Mouse (Mus musculus): ENCODE measurements around the gene Bcl2.
"Not testable (repeated sequence)": the region's sequence is repeated elsewhere in the genome, so short reads cannot be mapped to it uniquely, and the experiment has no call there.

Gene Bcl2

DNA sequence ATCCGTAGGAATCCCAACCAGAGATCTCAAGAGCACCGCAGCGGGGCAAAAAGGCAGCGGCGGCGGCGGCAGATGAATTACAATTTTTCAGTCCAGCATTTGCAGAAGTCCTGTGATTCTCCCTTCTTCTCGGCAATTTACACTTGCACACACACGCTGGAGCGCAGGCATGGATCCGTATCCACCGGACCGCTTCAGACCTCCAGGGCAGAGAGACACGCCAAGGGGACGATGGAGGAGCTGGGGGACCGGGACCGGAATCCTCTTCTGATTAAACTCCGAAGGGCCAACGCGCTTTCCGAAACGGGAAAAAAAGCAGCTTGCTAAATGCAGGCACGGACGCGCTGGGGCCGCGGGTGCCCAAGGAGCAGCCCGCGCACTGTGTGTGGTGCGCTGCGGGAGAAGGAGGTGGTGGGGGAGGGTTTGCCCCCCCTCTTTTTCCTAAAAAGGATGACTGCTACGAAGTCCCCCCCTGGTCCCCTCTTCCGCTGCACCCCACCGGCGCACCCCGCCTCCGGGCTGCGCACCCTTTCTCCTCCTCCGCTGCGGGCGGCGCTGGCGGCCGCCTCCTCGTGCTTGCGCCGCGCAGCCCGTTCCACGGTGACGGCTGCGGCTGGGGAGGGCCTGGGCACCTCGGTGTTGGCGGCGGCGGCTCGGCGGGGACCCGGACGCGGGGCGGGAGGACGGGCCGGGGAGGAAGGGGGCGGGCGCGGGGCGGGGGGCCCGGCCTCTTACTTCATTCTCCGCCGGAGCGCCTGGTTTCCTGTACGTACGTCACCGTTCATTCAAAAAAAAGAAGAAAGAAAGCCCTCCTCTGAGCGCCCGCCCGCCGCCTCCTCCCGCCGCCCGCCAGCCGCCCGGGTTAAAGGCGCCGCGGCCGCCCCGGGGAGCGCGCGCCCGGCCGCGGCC, at the start of gene Bcl2:
Gene Bcl2 (minus strand): TSS at position 654 of the 909 bp plus-strand sequence.
- peak; percentile 80 for DNase-seq (ENCODE audit: extremely low spot score)

DNA sequence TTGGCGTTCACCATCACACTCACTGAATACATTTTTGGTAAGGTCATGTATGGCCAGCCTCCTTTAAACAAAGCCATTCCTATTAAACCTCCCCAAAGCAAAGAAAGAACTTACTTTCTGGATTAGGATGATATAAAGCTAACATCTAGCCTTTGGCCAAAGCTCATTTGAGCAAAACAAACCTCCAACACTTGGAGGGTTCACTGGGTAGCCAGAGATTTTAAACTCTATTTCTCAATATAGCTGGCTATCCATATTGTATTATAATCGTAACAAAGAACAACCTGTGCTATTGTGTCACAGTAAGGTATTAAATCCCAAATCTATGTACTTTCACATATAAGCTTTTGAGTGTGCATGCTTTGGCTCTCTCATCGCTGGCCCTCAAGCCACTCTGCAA, 46.7 kb upstream of the Bcl2 start:
- no peak for DNase-seq (ENCODE audit: extremely low spot score)

DNA sequence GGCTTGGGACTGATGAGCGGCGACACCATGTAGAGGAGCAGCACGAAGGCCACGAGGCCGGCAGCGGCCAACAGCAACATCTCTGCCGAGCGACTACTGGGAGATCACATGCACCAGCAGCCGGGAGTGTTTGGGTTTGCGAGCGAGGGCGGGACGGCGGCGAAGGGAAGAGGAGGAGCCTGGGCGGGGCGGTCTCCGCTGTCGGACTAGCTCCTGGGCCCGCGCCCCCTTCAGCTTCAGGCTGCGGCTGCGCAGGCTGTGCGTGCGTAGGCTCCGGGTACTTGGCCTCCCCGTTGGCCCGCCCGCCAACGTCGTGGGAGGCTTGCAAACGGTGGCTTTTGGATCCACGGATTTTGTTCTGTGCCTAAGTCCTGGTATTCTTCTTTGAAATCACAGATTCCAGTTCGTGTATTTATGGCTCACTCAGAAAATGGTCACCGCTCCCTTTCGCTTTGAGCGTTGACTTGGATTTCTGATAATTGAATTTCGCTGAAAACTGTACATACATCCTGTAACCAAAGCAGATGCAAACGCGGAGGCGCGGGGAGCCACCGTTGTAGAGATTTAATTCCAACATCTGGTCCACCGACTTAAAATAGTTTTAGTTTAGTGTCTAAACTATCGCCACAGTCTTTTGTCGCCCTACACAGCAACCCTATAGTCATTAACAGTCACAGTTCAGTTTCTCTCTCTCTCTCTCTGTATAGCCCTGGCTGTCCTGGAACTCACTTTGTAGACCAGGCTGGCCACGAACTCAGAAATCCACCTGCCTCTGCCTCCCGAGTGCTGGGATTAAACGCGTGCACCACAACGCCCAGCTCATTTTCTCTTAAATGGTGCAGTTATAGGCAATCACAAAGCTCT, 45.7 kb upstream of the Bcl2 start, which contains the start of gene Kdsr:
Gene Kdsr (minus strand): TSS at position 156 of the 864 bp plus-strand sequence.
- DNase-seq (ENCODE audit: extremely low spot score) = peak; percentile 94

DNA sequence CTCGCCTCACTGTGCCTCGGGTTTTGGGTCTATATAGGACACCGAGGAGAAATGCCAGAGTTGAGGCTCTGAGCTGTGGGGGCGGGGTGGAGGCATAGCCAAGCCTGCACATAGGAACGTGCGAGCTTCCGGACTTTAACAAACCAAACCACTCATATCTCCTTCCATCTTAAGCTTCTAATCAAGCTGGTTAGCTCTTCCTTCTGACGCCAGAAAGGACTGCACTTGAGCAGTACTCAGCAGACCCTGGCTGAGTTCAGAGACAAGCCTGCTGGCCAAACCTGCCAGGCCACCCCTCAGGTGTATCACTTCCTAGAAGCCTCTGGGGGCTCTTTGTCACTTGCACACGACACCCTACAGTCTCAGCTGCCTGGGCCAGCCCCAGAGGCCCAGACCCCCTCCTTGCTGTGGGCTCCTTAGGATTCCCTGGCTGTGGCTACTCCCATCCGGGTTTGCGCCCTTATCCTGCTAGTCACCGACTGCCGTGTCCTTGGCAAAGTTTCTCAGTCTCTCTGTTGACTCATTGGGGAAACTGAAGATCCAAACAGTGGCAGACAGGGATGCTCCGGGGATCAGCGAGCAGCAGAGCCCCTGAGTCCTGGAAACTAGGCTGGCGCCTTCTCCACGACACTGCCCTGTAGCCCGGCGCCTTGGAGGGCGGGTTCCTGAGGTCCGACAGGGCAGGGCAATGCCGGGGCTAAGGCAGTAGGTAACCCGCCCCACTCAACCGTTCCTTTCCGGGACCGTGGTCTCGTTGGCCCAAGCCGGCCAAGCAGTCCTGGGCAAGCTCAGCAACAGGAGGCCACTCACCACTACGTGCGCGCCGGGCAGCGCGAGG, 44.9 kb upstream of the Bcl2 start:
- peak; percentile 22 for DNase-seq (ENCODE audit: extremely low spot score)

DNA sequence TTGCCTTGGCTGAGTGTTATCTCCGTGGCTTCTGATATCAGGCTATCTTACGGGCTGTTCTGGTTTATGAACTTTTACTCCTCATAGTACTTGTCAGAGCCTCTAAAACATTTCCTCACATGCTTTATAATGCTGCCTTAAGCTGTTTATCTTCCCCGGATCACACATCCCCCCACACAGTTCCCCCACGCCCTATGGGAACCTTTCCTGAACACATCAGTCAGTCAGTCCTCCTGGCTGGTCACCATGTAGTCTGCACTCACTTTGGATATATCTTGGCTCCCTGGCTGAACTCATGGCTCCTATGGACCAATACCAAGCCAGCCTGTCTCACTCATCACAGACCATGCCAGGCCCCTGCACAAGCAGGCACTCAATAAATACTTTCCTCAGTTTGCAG, 42.6 kb upstream of the Bcl2 start:
- DNase-seq (ENCODE audit: extremely low spot score) = no peak

DNA sequence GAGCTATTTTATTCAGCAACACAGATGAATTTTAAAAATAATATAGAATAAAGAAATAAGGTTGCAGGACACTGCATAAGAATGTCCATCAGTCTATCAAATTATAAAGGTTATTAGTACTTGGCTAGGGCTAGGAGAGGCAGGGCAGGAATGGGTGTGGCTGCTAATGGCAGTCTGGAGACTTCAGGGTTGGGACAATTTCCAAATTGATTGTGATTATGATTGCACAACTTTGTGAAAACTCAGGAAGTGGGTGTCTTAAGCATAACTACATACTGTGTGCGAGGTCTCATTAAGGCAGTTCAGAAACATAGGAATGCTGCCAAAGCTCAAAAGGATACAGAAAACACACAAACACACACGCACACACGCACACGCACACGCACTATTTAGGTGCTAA, 37.9 kb upstream of the Bcl2 start:
- no peak for DNase-seq (ENCODE audit: extremely low spot score)

DNA sequence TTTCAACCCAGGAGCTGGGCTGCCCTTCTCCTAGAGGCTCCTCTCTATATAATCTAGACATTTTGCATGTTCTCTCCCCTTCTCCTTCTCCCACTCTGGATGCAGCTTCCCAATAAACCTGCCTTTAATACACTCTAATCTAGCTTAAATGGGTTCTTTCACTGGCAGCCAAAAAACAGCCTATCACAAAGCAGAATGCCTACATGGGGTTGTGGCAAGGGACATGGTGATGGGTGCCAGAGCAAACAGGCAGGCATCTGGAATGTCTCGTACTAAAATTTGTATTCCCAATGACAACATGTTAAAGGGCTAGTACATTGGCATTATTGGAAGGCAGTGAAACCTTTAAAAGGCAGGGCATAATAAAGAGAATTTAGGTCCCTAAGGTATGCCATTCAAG, 36.6 kb upstream of the Bcl2 start:
- DNase-seq (ENCODE audit: extremely low spot score) = no peak

DNA sequence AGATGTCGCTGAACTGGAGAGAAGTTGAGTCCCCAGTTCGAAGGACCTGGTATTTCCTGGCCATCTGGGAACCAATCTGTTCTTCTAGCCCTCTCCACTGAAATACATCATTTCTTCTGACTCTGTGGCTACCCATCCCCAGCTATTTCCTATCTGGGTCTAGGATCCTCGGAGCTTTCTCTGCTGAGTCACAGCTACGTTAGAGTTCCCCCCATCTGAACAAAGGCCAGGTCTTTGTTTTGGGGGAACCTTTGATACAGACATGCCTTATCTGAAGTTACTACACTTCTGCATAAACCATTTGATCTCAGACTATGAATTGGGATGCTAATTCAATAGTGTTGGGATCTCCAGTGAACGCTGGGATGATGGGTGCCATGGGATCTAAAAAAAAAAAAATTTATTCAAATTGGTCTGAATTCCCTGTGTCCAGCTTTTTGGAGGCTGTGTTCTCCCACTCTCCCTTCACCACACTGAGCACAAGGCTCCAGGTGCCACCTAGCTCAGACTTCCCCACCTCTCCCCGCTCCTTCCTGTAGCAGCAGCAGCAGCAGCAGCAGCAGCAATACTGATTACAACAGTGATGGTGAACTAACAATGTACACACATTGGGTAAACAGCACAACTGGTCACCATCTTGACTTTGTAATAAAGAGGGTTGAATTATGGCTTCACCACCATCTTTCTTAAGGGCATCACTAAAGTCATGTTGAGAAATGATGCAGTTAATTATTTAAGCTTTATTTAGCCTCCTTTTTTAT, 34.7 kb upstream of the Bcl2 start:
- no peak for DNase-seq (ENCODE audit: extremely low spot score)

DNA sequence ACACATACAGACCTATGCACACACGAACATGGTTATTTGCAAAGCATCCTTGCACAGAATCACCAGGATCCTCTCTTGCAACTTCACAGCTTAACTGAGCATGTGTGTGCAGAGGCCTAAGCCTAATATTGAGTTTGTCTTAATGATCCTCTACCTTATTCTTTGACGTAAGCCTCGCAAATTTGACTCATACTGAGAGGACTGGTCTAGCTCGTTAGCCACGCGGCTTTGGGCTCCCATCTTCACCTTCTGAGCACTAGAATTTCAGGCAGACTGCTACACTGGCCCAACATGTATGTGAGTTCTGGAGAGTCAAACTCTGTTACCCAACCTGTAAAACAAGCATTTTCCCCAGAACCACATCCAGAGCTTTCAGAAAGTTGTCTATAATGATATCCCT, 28.9 kb upstream of the Bcl2 start:
- DNase-seq (ENCODE audit: extremely low spot score) = no peak

DNA sequence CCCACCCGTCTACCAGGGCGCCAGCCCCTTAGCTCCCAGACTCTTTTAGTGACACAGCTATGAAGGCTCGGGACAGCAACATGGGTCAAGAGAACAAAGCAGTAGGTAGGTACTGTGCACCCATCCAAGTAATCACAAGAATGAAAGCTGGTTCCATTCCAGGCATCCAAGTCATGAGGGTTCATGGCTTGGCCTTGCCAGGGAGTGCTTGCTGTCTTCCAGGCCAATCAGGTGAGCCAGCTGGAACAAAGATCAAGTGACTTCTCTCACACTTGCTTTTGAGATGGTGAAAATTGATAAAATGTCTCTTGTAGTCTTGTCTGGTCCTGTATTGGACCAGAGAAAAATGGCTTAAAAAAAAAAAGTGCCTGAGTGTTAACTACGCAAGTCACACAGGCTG, 26.7 kb upstream of the Bcl2 start:
- DNase-seq (ENCODE audit: extremely low spot score) = no peak

DNA sequence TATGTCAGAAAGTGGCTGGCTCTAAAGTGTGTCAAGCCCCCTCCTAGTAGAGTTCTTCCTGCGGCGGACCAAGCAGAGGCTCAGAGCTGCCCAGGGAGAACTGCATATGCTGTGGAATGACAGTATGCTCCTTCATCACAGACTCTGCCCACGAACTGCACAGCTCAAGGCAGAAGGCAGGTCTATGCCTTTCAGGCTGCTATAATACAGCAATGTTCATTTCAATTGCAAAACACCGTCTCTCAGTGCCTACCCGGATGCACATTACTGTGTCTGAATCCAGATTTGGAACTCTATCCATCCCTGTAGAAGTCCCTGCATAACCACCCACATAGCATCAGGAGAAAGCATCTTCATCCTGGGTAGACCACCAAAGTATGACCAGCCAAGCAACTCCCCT, 25.7 kb upstream of the Bcl2 start:
- DNase-seq (ENCODE audit: extremely low spot score) = no peak

DNA sequence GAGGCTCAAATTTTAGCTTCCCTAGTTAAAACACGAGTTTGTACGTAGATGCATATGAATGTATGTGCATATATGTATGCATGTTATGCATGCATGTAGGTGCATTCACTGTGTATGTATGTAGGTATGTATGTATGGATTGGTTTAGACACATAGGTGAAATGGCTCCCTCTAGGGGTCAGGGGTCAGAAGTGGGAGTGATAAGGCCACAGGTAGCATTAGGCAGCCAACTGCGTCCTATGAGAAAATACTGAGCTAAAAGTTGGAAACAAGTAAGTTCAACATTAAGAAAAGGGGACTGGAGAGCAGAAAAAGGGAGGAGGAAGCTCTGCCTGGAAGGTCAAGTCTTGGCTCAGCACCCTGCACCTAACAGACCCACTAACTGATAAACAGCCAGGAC, 24.0 kb upstream of the Bcl2 start:
- no peak for DNase-seq (ENCODE audit: extremely low spot score)

DNA sequence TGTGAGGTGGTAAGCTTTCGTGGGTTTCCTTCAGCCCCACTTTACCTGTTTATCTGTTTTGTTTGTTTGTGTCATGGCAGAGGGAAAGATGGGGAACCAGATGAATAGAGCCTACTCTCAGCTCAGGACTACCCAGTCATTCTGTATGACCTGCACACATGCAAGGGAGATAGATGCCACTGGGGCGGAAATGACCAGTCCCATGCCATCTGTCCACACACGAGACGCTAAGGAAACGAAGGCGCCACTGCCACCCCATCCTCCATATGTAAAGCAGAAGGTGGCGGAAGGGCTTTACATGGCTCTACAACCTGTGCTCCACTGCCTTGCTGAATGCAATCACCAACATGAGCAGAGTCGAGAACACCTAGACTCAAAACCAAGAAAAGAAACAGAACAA, 22.1 kb upstream of the Bcl2 start:
- no peak for DNase-seq (ENCODE audit: extremely low spot score)

DNA sequence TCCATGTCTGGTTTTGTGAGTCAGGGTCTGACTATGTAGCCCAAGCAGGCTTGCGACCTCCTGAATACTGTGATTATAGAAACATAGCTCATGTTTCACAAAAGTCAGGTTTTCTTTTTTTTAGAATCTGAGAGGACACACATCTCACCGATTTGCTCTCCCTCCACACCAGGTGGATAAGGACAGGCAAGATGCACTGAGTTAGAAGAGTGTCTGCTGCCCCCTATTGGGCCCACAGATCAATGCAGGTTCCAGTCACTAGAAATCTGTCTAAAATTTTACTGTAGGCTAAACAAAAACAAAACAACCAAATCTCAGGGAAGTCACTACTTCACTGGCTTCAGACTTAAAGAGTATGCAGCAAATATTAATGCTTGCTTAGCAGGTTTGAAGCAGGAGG, 21.5 kb upstream of the Bcl2 start:
- DNase-seq (ENCODE audit: extremely low spot score) = peak; percentile 35

DNA sequence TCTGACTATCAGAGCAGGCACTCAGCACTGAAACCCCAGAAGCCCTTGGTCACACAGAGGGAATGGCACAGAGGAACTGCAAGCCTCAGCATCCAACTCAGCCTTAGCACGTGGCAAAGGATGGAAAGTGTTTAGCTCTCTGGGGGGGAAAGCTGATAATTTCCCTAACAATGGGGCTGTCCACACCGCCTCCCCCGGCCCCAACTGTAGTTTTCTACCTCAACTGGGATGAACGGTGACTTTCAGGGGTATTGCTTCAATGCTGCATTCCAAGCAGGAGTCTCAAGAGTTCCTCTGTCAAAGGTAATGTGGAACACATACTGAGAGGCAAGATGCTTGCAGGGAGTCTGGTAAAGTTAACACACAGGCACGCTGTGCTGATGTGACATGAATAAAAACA, 8.0 kb upstream of the Bcl2 start:
- DNase-seq (ENCODE audit: extremely low spot score) = no peak

DNA sequence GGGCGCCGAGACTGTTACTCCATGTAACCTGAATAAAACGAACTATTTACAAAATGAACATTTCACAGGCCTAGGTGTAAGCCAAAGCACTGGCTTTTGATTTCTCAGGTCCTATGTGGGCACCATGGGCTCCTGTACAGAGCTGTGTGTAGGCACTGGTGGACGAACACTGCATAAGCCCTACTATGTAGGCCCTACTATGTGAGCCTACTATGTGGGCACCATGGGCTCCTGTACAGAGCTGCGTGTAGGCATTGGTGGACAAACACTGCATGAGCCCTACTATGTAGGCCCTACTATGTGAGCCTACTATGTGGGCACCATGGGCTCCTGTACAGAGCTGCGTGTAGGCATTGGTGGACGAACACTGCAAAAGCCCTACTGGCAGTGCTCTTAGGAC, 3.7 kb upstream of the Bcl2 start:
- DNase-seq (ENCODE audit: extremely low spot score) = not testable (repeated sequence)

DNA sequence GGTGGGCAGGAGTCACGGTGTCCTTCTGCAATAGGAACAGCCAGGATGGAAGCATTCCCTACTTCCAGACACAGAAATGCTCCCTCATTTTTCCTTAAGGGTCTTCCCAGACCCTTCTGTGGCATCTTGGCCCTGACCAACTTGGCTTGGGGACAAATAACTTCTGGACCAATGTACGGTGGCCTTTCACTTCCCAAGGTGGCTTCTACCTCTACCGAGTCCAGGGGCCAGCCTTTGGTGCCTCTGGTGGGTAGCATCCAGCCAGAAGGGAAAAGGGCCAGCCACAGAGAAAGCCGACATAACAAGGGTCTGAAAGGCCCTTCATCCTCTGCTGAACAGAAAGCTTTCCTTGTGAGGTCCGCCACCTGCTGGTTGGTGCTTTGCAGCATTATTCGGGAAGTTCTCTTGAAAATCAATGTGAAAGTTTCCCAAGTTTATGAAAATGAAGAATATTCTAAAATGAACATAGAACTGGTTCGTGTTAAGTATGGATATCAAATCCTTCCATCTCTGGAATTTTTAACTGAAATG, 3.1 kb upstream of the Bcl2 start:
- peak; percentile 56 for DNase-seq (ENCODE audit: extremely low spot score)

DNA sequence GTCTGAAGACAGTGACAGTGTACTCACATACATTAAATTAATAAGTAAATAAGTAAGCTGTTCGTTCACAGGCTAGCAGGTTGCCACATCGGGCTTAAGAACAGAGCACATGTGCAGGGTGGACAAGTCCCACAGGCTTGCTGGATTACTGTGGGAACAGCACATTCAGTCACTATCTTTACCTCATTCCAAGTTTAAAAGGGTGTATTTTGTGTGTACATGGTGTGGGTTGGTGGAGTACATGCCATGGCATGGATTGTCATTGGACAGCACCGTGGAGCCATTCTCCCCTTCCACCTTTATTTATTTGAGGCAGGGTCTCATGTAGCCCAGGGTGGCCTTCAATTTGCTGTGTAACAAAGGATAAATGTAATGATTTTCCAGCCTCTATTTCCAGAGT, 2.1 kb upstream of the Bcl2 start:
- DNase-seq (ENCODE audit: extremely low spot score) = no peak

DNA sequence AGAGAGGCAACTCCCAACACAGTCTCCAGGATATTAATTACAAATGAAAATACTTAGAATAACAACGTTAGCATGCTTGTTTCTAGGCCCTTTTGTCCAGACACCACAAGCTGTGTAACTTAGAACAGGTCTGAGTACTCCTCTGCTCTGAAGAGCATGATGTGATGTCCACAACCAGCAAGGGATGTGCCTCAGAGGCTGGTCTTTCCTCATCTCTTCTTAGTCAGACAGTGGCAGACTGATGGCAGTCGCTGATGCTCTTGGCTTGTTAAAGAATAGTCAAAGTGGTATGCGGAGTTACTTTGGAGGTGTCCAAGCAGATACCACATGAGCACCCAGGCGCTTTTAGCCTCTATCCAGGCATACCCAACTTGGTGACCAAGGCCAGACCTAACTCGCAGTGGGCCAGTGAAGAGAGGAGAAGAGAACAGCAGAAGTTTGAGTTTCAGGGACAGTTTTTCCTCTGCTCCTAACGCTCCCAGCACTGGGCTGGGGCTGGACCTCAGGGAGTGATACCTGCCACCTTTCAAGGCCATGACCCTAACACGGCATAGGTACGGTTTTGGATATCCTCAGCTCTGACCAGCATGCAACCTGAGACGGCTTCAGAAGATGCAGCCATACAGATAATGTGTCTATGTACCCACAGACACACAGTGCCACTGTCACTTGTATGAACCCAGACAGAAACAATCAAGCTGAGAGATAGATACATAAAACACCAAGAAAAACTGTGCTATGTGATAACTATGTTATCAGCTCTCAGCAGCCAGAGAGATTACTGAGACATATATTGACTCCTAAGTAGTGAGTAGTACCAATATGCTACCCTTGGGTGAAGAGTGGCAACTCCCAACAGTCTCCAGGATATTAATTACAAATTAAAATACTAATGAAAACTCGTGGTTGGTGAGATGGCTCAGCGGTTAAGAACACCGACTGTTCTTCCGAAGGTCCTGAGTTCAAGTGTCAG, 1.3 kb upstream of the Bcl2 start:
- no peak for DNase-seq (ENCODE audit: extremely low spot score)

DNA sequence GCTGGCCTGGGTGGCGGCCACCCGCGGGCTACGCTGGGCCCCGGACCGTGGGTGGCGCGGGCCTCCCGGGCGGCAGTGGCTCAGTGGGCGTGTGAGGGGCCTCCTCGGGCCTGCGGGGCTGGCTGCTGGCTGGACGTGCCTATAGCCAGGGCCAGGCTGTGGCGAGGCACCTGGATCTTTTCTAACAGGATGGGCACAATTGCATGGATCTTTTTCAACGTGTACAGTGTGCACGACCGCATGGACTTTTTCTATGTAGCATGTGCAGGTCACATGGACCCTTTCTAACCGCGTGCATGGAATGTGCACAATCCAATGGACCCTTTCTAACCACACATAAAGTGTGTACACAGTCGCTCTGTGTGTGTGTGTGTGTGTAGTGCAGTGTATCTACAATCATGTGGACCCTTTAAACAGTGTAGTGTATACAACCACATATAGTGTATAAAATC, 482 bp upstream of the Bcl2 start:
- no peak for DNase-seq (ENCODE audit: extremely low spot score)

All from embryo, embryonic 9.5 days (tissue).